Mouse (Mus musculus) MEL (cell line): ENCODE measurements around the gene Trappc13. TPM values are rescaled to one million over a fixed set of nuclear protein-coding genes. Genes with fewer than 3 reads are reported as not detected.

ENCODE experiments used
- DNase-seq: peaks from one replicate; pipeline ENCODE4 v3.0.0; 2011; ENCODE audit warnings: low read depth, low spot score
- H3K27ac ChIP-seq: 2 replicates; pipeline ENCODE4 v1.5.1; 2012; ENCODE audit warnings: low read depth, mild to moderate bottlenecking, control low read depth, low read length, moderate library complexity; ENCODE audit not compliant: control insufficient read depth
- H3K27me3 ChIP-seq, 2 experiments: fragments of 150-350 bp in 1 of 2; sonication (generic) in 1 of 2; 2 replicates each; pipeline ENCODE4 v1.6.1; 2012; ENCODE audit warnings: low read length in 2 of 2, mild to moderate bottlenecking in 2 of 2, improper control_type of control experiment in 1 of 2, moderate library complexity in 1 of 2; ENCODE audit not compliant: insufficient read depth in 2 of 2, control insufficient read depth in 1 of 2
- H3K36me3 ChIP-seq, 2 experiments: 2 replicates each; pipeline ENCODE4 v1.6.1; 2012 to 2014; ENCODE audit warnings: low read length in 2 of 2, improper control_type of control experiment in 1 of 2, inconsistent platforms in 1 of 2, mild to moderate bottlenecking in 1 of 2; ENCODE audit not compliant: insufficient read depth in 2 of 2, control insufficient read depth in 1 of 2
- H3K4me1 ChIP-seq, 2 experiments: fragments of 150-350 bp in 1 of 2; sonication (generic) in 1 of 2; 2 replicates each; pipeline ENCODE4 v1.6.1; 2012; ENCODE audit warnings: low read length in 2 of 2, improper control_type of control experiment in 1 of 2, mild to moderate bottlenecking in 1 of 2; ENCODE audit not compliant: insufficient read depth in 2 of 2, control insufficient read depth in 1 of 2
- H3K4me3 ChIP-seq, 2 experiments: fragments of 150-350 bp in 1 of 2; sonication (generic) in 1 of 2; 2 replicates each; pipeline ENCODE4 v1.5.1; 2012; ENCODE audit warnings: low read depth in 2 of 2, low read length in 2 of 2, mild to moderate bottlenecking in 2 of 2, moderate library complexity in 2 of 2, control low read depth in 1 of 2, improper control_type of control experiment in 1 of 2; ENCODE audit not compliant: control insufficient read depth in 1 of 2, insufficient read depth in 1 of 2
- H3K79me2 ChIP-seq: 2 replicates; pipeline ENCODE4 v1.6.1; 2012; ENCODE audit warnings: mild to moderate bottlenecking, low read length, moderate library complexity; ENCODE audit not compliant: control insufficient read depth, poor library complexity, insufficient read depth
- H3K9ac ChIP-seq: 2 replicates; pipeline ENCODE4 v1.6.1; 2012; ENCODE audit warnings: low read depth, mild to moderate bottlenecking, control low read depth, low read length, moderate library complexity; ENCODE audit not compliant: control insufficient read depth, poor library complexity, severe bottlenecking
- H3K9me3 ChIP-seq: fragments of 150-350 bp; sonication (generic); replicated peaks from 2 replicates; pipeline ENCODE4 v1.6.1; 2012; ENCODE audit warnings: mild to moderate bottlenecking, low read length, improper control_type of control experiment, moderate library complexity; ENCODE audit not compliant: insufficient read depth
- BHLHE40 ChIP-seq: IDR thresholded peaks from 2 replicates; pipeline ENCODE4 v1.6.1; 2012; ENCODE audit warnings: low read depth, mild to moderate bottlenecking, inconsistent platforms, low read length, improper control_type of control experiment, borderline replicate concordance
- CHD1 ChIP-seq: IDR thresholded peaks from 2 replicates; pipeline ENCODE4 v1.6.1; 2012; ENCODE audit warnings: low read depth, mild to moderate bottlenecking, inconsistent platforms, low read length, improper control_type of control experiment
- E2F4 ChIP-seq: IDR thresholded peaks from 2 replicates; pipeline ENCODE4 v1.6.1; 2011; ENCODE audit warnings: low read depth, low read length, improper control_type of control experiment, borderline replicate concordance
- ELF1 ChIP-seq: IDR thresholded peaks from 2 replicates; pipeline ENCODE4 v1.6.1; 2014; ENCODE audit warnings: low read depth, mild to moderate bottlenecking, inconsistent platforms, low read length, improper control_type of control experiment, moderate library complexity
- EP300 ChIP-seq, 2 experiments: IDR thresholded peaks; 2 replicates each; pipeline ENCODE4 v1.6.1; 2011; ENCODE audit warnings: improper control_type of control experiment in 2 of 2, low read length in 2 of 2, low read depth in 1 of 2, mild to moderate bottlenecking in 1 of 2
- ETS1 ChIP-seq: IDR thresholded peaks from 2 replicates; pipeline ENCODE4 v1.6.1; 2012; ENCODE audit warnings: low read depth, mild to moderate bottlenecking, inconsistent platforms, low read length, improper control_type of control experiment, moderate library complexity
- GABPA ChIP-seq: IDR thresholded peaks from 2 replicates; pipeline ENCODE4 v1.6.1; 2012; ENCODE audit warnings: low read depth, mild to moderate bottlenecking, inconsistent platforms, low read length, improper control_type of control experiment, moderate library complexity
- GATA1 ChIP-seq: IDR thresholded peaks from 2 replicates; pipeline ENCODE4 v1.6.1; 2011; ENCODE audit warnings: low read depth, low read length, improper control_type of control experiment
- MAX ChIP-seq: IDR thresholded peaks from 2 replicates; pipeline ENCODE4 v1.6.1; 2011; ENCODE audit warnings: low read length, improper control_type of control experiment
- MEF2A ChIP-seq: IDR thresholded peaks from 2 replicates; pipeline ENCODE4 v1.6.1; 2014; ENCODE audit warnings: low read depth, mild to moderate bottlenecking, inconsistent platforms, low read length, improper control_type of control experiment; ENCODE audit not compliant: poor library complexity, insufficient replicate concordance, severe bottlenecking; ENCODE audit errors: extremely low read depth
- MYB ChIP-seq: IDR thresholded peaks from 2 replicates; pipeline ENCODE4 v1.6.1; 2011; ENCODE audit warnings: mild to moderate bottlenecking, low read depth, low read length, improper control_type of control experiment
- POLR2AphosphoS2 ChIP-seq: IDR thresholded peaks from 2 replicates; pipeline ENCODE4 v1.6.1; 2011; ENCODE audit warnings: low read length, improper control_type of control experiment
- USF1 ChIP-seq: IDR thresholded peaks from 2 replicates; pipeline ENCODE4 v1.6.1; 2014; ENCODE audit warnings: low read depth, mild to moderate bottlenecking, inconsistent platforms, low read length, improper control_type of control experiment, moderate library complexity
- USF2 ChIP-seq, 2 experiments: IDR thresholded peaks; 2 replicates each; pipeline ENCODE4 v1.6.1; 2011 to 2012; ENCODE audit warnings: improper control_type of control experiment in 2 of 2, low read length in 2 of 2, borderline replicate concordance in 1 of 2, inconsistent platforms in 1 of 2, low read depth in 1 of 2, mild to moderate bottlenecking in 1 of 2; ENCODE audit not compliant: insufficient read depth in 1 of 2
- ZKSCAN1 ChIP-seq: IDR thresholded peaks from 2 replicates; pipeline ENCODE4 v1.6.1; 2012; ENCODE audit warnings: low read depth, mild to moderate bottlenecking, inconsistent platforms, low read length, improper control_type of control experiment, moderate library complexity
- ZNF384 ChIP-seq: IDR thresholded peaks from 2 replicates; pipeline ENCODE4 v1.6.1; 2012; ENCODE audit warnings: low read depth, mild to moderate bottlenecking, inconsistent platforms, low read length, improper control_type of control experiment
- polyA plus RNA-seq, 2 experiments: library from polyadenylated mRNA; stranded (reverse) in 1 of 2; unstranded in 1 of 2; fragments of >175 nt in 1 of 2; fragments of >200 nt in 1 of 2; gene quantifications; 2 replicates each; pipeline versions ENCODE4 v1.2.1 to v1.2.4; 2012; ENCODE audit warnings: low replicate concordance in 2 of 2, low read depth in 1 of 2; ENCODE audit not compliant: insufficient read length in 2 of 2, insufficient read depth in 1 of 2, missing spikeins in 1 of 2
- total RNA-seq: library from RNA; depleted of rRNA; stranded (reverse); fragments of 300-350 nt; gene quantifications from 2 replicates; pipeline ENCODE4 v1.2.3, GENCODE M21; 2012

The Trappc13 gene
- total and polyA plus RNA-seq, 3 experiments: 28.3 to 33.5 TPM; not detected in 1

- Histone ChIP-seq H3K27me3 (peaks cover 0 to 2% of the 10 kb centered on the region in 2 experiments; a peak in 3 of 4 replicates), H3K79me2 (no peaks in the 10 kb centered on the region), H3K4me3 (no peak overlapping the region), H3K9me3 (no peaks in the 10 kb centered on the region), H3K27ac (no peak overlapping the region), H3K4me1 (no peaks in the 10 kb centered on the region), H3K9ac (no peak overlapping the region), H3K36me3 (no peaks in the 10 kb centered on the region)
- DNase-seq: no peak
- no peak for TF ChIP-seq MEF2A
- no peak for TF ChIP-seq EP300 (IDR thresholded peaks at IDR 0.05; ENCODE audit: low read depth in 1 of 2, low read length in 2 of 2)
- no peak for TF ChIP-seq E2F4
- TF ChIP-seq ZNF384: no peak
- no peak for TF ChIP-seq GABPA
- no peak for TF ChIP-seq GATA1
- TF ChIP-seq CHD1: no peak
- TF ChIP-seq POLR2AphosphoS2: no peak
- TF ChIP-seq ZKSCAN1: no peak
- no peak for TF ChIP-seq MAX
- TF ChIP-seq USF1: no peak
- no peak for TF ChIP-seq MYB
- no peak for TF ChIP-seq ELF1
These were observed 54.4 kb downstream of the Trappc13 start for GRCm38 (mm10) chr13:104123662-104124381.

- Histone ChIP-seq H3K4me1 (no peaks in the 10 kb centered on the region), H3K9ac (no peak overlapping the region), H3K27ac (no peak overlapping the region), H3K79me2 (no peaks in the 10 kb centered on the region), H3K27me3 (peaks cover 2% of the 10 kb centered on the region in 2 experiments), H3K9me3 (no peaks in the 10 kb centered on the region), H3K4me3 (no peak overlapping the region), H3K36me3 (no peaks in the 10 kb centered on the region)
- no peak for DNase-seq
- TF ChIP-seq GABPA (no peak), USF2 (IDR thresholded peaks at IDR 0.05; ENCODE audit: borderline replicate concordance in 1 of 2, insufficient read depth in 1 of 2, low read depth in 1 of 2, low read length in 2 of 2) (no peak), BHLHE40 (no peak), GATA1 (no peak), ETS1 (no peak)
These were observed 56.0 kb downstream of the Trappc13 start for GRCm38 (mm10) chr13:104122078-104122840.
